Mouse (Mus musculus) CH12.LX (cell line): ENCODE measurements at regions not wholly inside any gene's neighbourhood (a gene's known extent, or its start where the extent isn't known, plus 50 kb on each side); places are given as distances from the start of the nearest gene placed in this dataset.

ENCODE experiments used
- DNase-seq: peaks from one replicate; pipeline ENCODE4 v3.0.0-alpha.2; 2013; ENCODE audit errors: extremely low read depth
- H3K27ac ChIP-seq: 2 replicates; pipeline ENCODE4 v1.5.1; 2012; ENCODE audit warnings: low read depth, mild to moderate bottlenecking, control low read depth, moderate library complexity; ENCODE audit not compliant: insufficient read depth
- H3K27me3 ChIP-seq: replicated peaks from 2 replicates; pipeline ENCODE3; 2012; ENCODE audit warnings: inconsistent platforms
- H3K36me3 ChIP-seq, 2 experiments: replicated peaks in 1 of 2; 2 replicates each; pipeline versions ENCODE3 to v1.6.1; 2012; ENCODE audit warnings: inconsistent platforms in 1 of 2, low read length in 1 of 2, mild to moderate bottlenecking in 1 of 2, mixed read lengths in 1 of 2, moderate library complexity in 1 of 2; ENCODE audit not compliant: control insufficient read depth in 1 of 2, insufficient read depth in 1 of 2
- H3K4me1 ChIP-seq, 2 experiments: 2 replicates each; pipeline ENCODE4 v1.6.1; 2012; ENCODE audit warnings: inconsistent platforms in 1 of 2, moderate library complexity in 1 of 2; ENCODE audit not compliant: insufficient read depth in 2 of 2, control insufficient read depth in 1 of 2
- H3K4me2 ChIP-seq: 2 replicates; pipeline ENCODE4 v1.6.1; 2012; ENCODE audit warnings: low read depth, mild to moderate bottlenecking, control low read depth; ENCODE audit not compliant: poor library complexity, insufficient read depth, severe bottlenecking
- H3K4me3 ChIP-seq, 3 experiments: fragments of 150-350 bp in 1 of 3; sonication (generic) in 1 of 3; replicated peaks in 1 of 3; 2 replicates each; pipeline versions ENCODE3 to v1.5.1; 2011 to 2012; ENCODE audit warnings: low read depth in 2 of 3, low read length in 2 of 3, mild to moderate bottlenecking in 2 of 3, moderate library complexity in 2 of 3, control low read depth in 1 of 3, improper control_type of control experiment in 1 of 3, inconsistent platforms in 1 of 3, mixed read lengths in 1 of 3; ENCODE audit not compliant: poor library complexity in 1 of 3
- H3K79me2 ChIP-seq: replicated peaks from 2 replicates; pipeline ENCODE4 v1.6.1; 2012; ENCODE audit warnings: mild to moderate bottlenecking, moderate library complexity; ENCODE audit not compliant: control insufficient read depth, poor library complexity, insufficient read depth, severe bottlenecking; ENCODE audit errors: extremely low read depth
- H3K9ac ChIP-seq: 2 replicates; pipeline ENCODE4 v1.6.1; 2012; ENCODE audit warnings: low read depth, mild to moderate bottlenecking, control low read depth, moderate library complexity; ENCODE audit not compliant: insufficient read depth
- H3K9me3 ChIP-seq: replicated peaks from 2 replicates; pipeline ENCODE3; 2012; ENCODE audit warnings: low read length, inconsistent platforms, mixed read lengths
- BHLHE40 ChIP-seq: IDR thresholded peaks from 2 replicates; pipeline ENCODE4 v1.6.1; 2011; ENCODE audit warnings: mild to moderate bottlenecking, low read depth, low read length, improper control_type of control experiment
- CHD2 ChIP-seq: IDR thresholded peaks from 2 replicates; pipeline ENCODE4 v1.6.1; 2011; ENCODE audit warnings: low read length, improper control_type of control experiment
- CTCF ChIP-seq, 2 experiments: IDR thresholded peaks in 1 of 2; conservative IDR thresholded peaks in 1 of 2; 2 replicates each; pipeline ENCODE4 v1.5.1; 2011 to 2012; ENCODE audit warnings: low read depth in 2 of 2, low read length in 2 of 2, improper control_type of control experiment in 1 of 2, inconsistent platforms in 1 of 2, mild to moderate bottlenecking in 1 of 2, moderate library complexity in 1 of 2
- ETS1 ChIP-seq: conservative IDR thresholded peaks from 2 replicates; pipeline ENCODE4 v1.6.1; 2012; ENCODE audit warnings: low read depth, mild to moderate bottlenecking, inconsistent platforms, low read length, improper control_type of control experiment, moderate library complexity
- HCFC1 ChIP-seq: IDR thresholded peaks from 2 replicates; pipeline ENCODE4 v1.6.1; 2012; ENCODE audit warnings: low read depth, mild to moderate bottlenecking, inconsistent platforms, low read length, improper control_type of control experiment
- MEF2A ChIP-seq: IDR thresholded peaks from 2 replicates; pipeline ENCODE4 v1.6.1; 2014; ENCODE audit warnings: low read depth, mild to moderate bottlenecking, inconsistent platforms, low read length, improper control_type of control experiment, borderline replicate concordance
- POLR2A ChIP-seq: IDR thresholded peaks from 2 replicates; pipeline ENCODE4 v1.6.1; 2011; ENCODE audit warnings: low read depth, mild to moderate bottlenecking, improper control_type of control experiment, low read length
- RCOR1 ChIP-seq: conservative IDR thresholded peaks from 2 replicates; pipeline ENCODE4 v1.6.1; 2012; ENCODE audit warnings: low read depth, mild to moderate bottlenecking, inconsistent platforms, low read length, improper control_type of control experiment
- SMC3 ChIP-seq: IDR thresholded peaks from 2 replicates; pipeline ENCODE4 v1.6.1; 2011; ENCODE audit warnings: low read depth, low read length, improper control_type of control experiment
- TCF12 ChIP-seq: IDR thresholded peaks from 2 replicates; pipeline ENCODE4 v1.6.1; 2014; ENCODE audit warnings: low read depth, mild to moderate bottlenecking, inconsistent platforms, low read length, improper control_type of control experiment
- USF1 ChIP-seq: IDR thresholded peaks from 2 replicates; pipeline ENCODE4 v1.6.1; 2014; ENCODE audit warnings: low read depth, mild to moderate bottlenecking, inconsistent platforms, low read length, improper control_type of control experiment
- USF2 ChIP-seq: conservative IDR thresholded peaks from 2 replicates; pipeline ENCODE4 v1.6.1; 2011; ENCODE audit warnings: low read depth, low read length, improper control_type of control experiment
- ZC3H11A ChIP-seq: IDR thresholded peaks from 2 replicates; pipeline ENCODE4 v1.6.1; 2012; ENCODE audit warnings: low read depth, mild to moderate bottlenecking, inconsistent platforms, low read length, improper control_type of control experiment
- ZMIZ1 ChIP-seq: IDR thresholded peaks from 2 replicates; pipeline ENCODE4 v1.6.1; 2012; ENCODE audit warnings: low read depth, mild to moderate bottlenecking, inconsistent platforms, low read length, improper control_type of control experiment
- ZNF384 ChIP-seq: IDR thresholded peaks from 2 replicates; pipeline ENCODE4 v1.6.1; 2012; ENCODE audit warnings: low read depth, low read length, improper control_type of control experiment, inconsistent platforms
- dilution Hi-C: fragments of 300-500 bp; cut with MboI; formaldehyde crosslinking; loops from 2 replicates; pipeline ENCODE4 v1.14.3; 2020; ENCODE audit warnings: low sequenced_read_pairs; ENCODE audit not compliant: extremely low pct_unique_long_range_greater_than_20kb, extremely low pct_ligation_motif_present
- in situ Hi-C: fragments of 300-500 bp; cut with MboI; formaldehyde crosslinking; loops from 3 replicates; pipeline ENCODE4 v1.14.3; 2019; ENCODE audit warnings: low sequenced_read_pairs, low pct_ligation_motif_present, low pct_unique_long_range_greater_than_20kb, mixed read lengths

- in situ Hi-C loops, result no loop called here
- TF ChIP-seq SMC3 (no peak), CTCF (conservative IDR thresholded peaks at IDR 0.05 in 1 of 2, IDR thresholded peaks at IDR 0.05 in 1 of 2; ENCODE audit: low read depth in 2 of 2, low read length in 2 of 2) (no peak), ZMIZ1 (no peak), ETS1 (no peak), ZC3H11A (no peak), TCF12 (no peak), ZNF384 (no peak), USF1 (no peak), HCFC1 (no peak), POLR2A (no peak)
- dilution Hi-C loops, result no loop called here
- H3K4me3 ChIP-seq, result no peak overlapping the region
- H3K9ac ChIP-seq, result no peak overlapping the region
- H3K4me1 ChIP-seq, result peaks cover 6 to 35% of the 10 kb centered on the region in 2 experiments; a peak in 3 of 4 replicates
- no peaks in the 10 kb centered on the region for H3K79me2 ChIP-seq
- H3K36me3 ChIP-seq, result no peaks in the 10 kb centered on the region
- no peaks in the 10 kb centered on the region for H3K27me3 ChIP-seq
- no peak overlapping the region for H3K4me2 ChIP-seq
- no peak for DNase-seq
- H3K9me3 ChIP-seq, result no peaks in the 10 kb centered on the region
- no peak overlapping the region for H3K27ac ChIP-seq
These were observed 119.8 kb downstream of the Psat1 start for GRCm38 (mm10) chr19:15827120-15827989.

GRCm38 (mm10) chr19:15823688-15824371, 123.3 kb downstream of the Psat1 start:
- in situ Hi-C loops, result no loop called here

More at GRCm38 (mm10) chr19:15823688-15824371, 123.3 kb downstream of the Psat1 start:
- Histone ChIP-seq H3K79me2 (no peaks in the 10 kb centered on the region), H3K36me3 (no peaks in the 10 kb centered on the region), H3K27ac (no peak overlapping the region), H3K9me3 (no peaks in the 10 kb centered on the region), H3K4me3 (no peak overlapping the region), H3K4me2 (peak overlapping the region; percentile 3; the same call in 1 of the 2 replicates), H3K27me3 (no peaks in the 10 kb centered on the region), H3K9ac (no peak overlapping the region), H3K4me1 (peaks cover 6 to 19% of the 10 kb centered on the region in 2 experiments; a peak in 3 of 4 replicates)
- peak; percentile 55 for DNase-seq
- dilution Hi-C loops, result no loop called here
- TF ChIP-seq BHLHE40 (0 out of 2 replicates have a peak, but pooled peaks have one; percentile 31), RCOR1 (no peak), CHD2 (peak; percentile 27; the same call in 1 of the 2 replicates), SMC3 (no peak), MEF2A (0 out of 2 replicates have a peak, but pooled peaks have one; percentile 16), USF2 (0 out of 2 replicates have a peak, but pooled peaks have one; percentile 11), USF1 (peak; percentile 51)
